Mouse (Mus musculus) kidney, embryonic 15.5 days (tissue): Measurements from ENCODE around the gene Taf9b. TPM values are rescaled to one million over a fixed set of nuclear protein-coding genes. Genes with fewer than 3 reads are reported as not detected.

Experiments used
- ATAC-seq: fragments of 200-750 bp; cut with Nextera tagmentation; replicated peaks from 2 replicates; pipeline ENCODE4 v1.8.0; 2017; ENCODE audit warnings: moderate TSS enrichment; ENCODE audit not compliant: low FRiP score
- H3K27ac ChIP-seq: fragments of 300-500 bp; sonication (generic); 2 replicates; pipeline ENCODE4 v1.5.1; 2015; ENCODE audit warnings: mild to moderate bottlenecking, inconsistent platforms
- H3K27me3 ChIP-seq: fragments of 300-500 bp; sonication (generic); 2 replicates; pipeline ENCODE4 v1.6.1; 2015; ENCODE audit warnings: inconsistent platforms
- H3K36me3 ChIP-seq: fragments of 300-500 bp; sonication (generic); 2 replicates; pipeline ENCODE4 v1.6.1; 2015; ENCODE audit warnings: inconsistent platforms
- H3K4me1 ChIP-seq: fragments of 300-500 bp; sonication (generic); 2 replicates; pipeline ENCODE4 v1.6.1; 2015; ENCODE audit warnings: inconsistent platforms
- H3K4me2 ChIP-seq: fragments of 300-500 bp; sonication (generic); 2 replicates; pipeline ENCODE4 v1.6.1; 2015; ENCODE audit warnings: moderate library complexity, mild to moderate bottlenecking, inconsistent platforms
- H3K4me3 ChIP-seq: fragments of 300-500 bp; sonication (generic); replicated peaks from 2 replicates; pipeline ENCODE4 v1.5.1; 2015; ENCODE audit warnings: mild to moderate bottlenecking, inconsistent platforms
- H3K9ac ChIP-seq: fragments of 300-500 bp; sonication (generic); 2 replicates; pipeline ENCODE4 v1.6.1; 2015; ENCODE audit warnings: mild to moderate bottlenecking, inconsistent platforms
- H3K9me3 ChIP-seq: fragments of 300-500 bp; sonication (generic); replicated peaks from 2 replicates; pipeline ENCODE4 v1.6.1; 2016; ENCODE audit warnings: inconsistent platforms
- WGBS: fragments of 180-500 bp; shearing (Covaris S2); methylation state at CpG from one replicate; pipeline ENCODE4 v1.1.7; 2015; ENCODE audit warnings: mixed read lengths; 5-methylcytosine and 5-hydroxymethylcytosine counted together
- polyA plus RNA-seq: library from polyadenylated mRNA; unstranded; fragments of >200 nt; fragmentation: Nextera tagmentation; extraction: Ambion mirVana; gene quantifications from 2 replicates; pipeline ENCODE4 v1.2.1, GENCODE M21; 2015

Gene Taf9b
- polyA plus RNA-seq, 1 experiment from 2014 or later: 10.6 TPM

DNA sequence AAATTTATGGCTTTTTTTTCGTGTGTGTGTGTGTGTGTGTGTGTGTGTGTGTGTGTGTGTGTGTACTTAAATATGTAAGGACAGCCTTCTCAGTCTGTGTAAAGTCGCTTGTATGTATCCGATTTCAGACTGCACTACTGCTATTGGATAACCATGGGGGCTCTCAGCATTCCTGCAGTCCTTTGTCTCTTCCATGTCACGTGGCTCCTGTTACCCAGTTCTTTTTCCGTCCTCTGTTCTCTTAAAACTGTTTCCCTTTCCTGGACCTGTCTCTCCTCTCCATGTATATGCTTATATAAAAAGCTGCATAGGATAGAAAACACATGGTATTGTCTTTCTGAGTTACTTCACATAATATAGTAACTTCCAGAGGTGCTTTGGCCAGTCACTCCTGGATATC lies 35.3 kb downstream of the Taf9b start:
- H3K36me3 ChIP-seq: no peaks in the 10 kb centered on the region
- no peaks in the 10 kb centered on the region for H3K9me3 ChIP-seq
- peak overlapping the region; percentile 47; the same call in 1 of the 2 replicates for H3K4me2 ChIP-seq
- WGBS: 12% methylated on average over 5 of the region's 5 CpGs
- peaks cover 20% of the 10 kb centered on the region; the same call in 1 of the 2 replicates for H3K4me1 ChIP-seq
- H3K4me3 ChIP-seq: no peak overlapping the region
- H3K27ac ChIP-seq: peak overlapping the region; percentile 93
- no peak overlapping the region for H3K9ac ChIP-seq
- ATAC-seq: peak; percentile 34
- H3K27me3 ChIP-seq: peaks cover 5% of the 10 kb centered on the region; the same call in 1 of the 2 replicates

DNA sequence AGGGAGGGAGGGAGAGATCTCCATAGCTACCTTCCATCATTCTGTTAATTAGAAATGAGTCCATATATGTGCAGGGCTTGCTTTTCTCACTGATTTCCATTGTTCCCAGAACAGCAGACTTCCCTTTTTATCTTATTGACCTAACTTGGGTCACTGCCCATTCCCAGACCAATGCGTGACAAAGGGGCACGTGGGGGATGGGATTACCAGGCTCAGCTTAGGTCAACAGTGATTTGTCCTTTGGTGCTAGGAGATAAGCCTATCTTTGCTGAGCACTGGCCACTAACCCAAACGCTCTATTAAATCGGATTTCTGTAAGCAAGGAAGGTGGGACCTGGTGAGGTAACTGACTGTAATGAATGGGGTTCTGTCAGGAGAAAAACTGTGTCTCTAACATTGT lies 36.7 kb downstream of the Taf9b start:
- WGBS: 44% methylated on average over 4 of the region's 4 CpGs
- peaks cover 5% of the 10 kb centered on the region; the same call in 1 of the 2 replicates for H3K27me3 ChIP-seq
- no peak for ATAC-seq

DNA sequence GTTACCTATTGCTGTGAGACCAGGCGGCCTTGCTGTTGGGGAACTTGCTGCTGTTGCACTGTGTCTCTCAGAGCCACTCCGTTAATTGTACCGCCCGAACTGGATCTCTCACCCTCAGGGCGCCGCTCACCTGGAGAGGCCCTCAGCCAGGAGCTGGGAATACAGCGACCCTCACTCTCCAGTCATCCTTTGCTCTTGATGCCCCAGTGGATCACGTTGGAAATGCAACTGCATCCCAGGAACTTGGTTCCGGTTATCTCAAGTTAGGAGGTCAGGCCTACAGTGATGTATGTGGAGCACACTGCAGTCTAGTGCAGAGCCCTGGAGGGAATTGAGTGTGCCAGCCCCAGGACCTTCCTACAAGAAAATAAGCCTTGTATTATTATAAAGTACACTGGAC lies 44.6 kb downstream of the Taf9b start:
- no peak overlapping the region for H3K4me3 ChIP-seq
- H3K4me2 ChIP-seq: no peak overlapping the region
- no peaks in the 10 kb centered on the region for H3K27me3 ChIP-seq
- H3K36me3 ChIP-seq: no peaks in the 10 kb centered on the region
- 69% methylated on average over 9 of the region's 9 CpGs for WGBS
- H3K9ac ChIP-seq: no peak overlapping the region
- ATAC-seq: no peak
- H3K27ac ChIP-seq: no peak overlapping the region
- H3K9me3 ChIP-seq: no peaks in the 10 kb centered on the region
- H3K4me1 ChIP-seq: no peaks in the 10 kb centered on the region

More for the DNA sequence above, 36.7 kb downstream of the Taf9b start:
- Histone ChIP-seq H3K9me3 (no peaks in the 10 kb centered on the region), H3K9ac (no peak overlapping the region), H3K27ac (no peak overlapping the region), H3K4me2 (no peak overlapping the region), H3K4me1 (peaks cover 14% of the 10 kb centered on the region; the same call in 1 of the 2 replicates), H3K4me3 (no peak overlapping the region), H3K36me3 (no peaks in the 10 kb centered on the region)

DNA sequence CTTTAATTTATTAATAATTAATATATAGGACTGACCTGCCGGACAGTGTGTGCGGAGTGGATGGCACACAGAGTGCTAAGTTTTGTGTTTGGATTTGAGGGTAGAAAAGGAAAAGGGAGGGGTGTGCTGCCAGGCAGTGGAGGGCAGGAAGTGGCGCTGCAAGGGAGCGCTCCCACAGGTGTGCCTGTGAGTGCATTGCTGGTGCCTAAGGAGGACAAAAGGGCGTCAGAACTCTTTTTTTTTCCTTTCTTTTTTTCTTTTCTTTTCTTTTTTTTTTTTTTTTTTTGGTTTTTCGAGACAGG lies 49.2 kb downstream of the Taf9b start:
- H3K9ac ChIP-seq: 0 out of 2 replicates have a peak overlapping the region, but pooled peaks have one; percentile 7
- peak; percentile 67; the same call in 1 of the 2 replicates for ATAC-seq
- 52% methylated on average over 5 of the region's 6 CpGs for WGBS

DNA sequence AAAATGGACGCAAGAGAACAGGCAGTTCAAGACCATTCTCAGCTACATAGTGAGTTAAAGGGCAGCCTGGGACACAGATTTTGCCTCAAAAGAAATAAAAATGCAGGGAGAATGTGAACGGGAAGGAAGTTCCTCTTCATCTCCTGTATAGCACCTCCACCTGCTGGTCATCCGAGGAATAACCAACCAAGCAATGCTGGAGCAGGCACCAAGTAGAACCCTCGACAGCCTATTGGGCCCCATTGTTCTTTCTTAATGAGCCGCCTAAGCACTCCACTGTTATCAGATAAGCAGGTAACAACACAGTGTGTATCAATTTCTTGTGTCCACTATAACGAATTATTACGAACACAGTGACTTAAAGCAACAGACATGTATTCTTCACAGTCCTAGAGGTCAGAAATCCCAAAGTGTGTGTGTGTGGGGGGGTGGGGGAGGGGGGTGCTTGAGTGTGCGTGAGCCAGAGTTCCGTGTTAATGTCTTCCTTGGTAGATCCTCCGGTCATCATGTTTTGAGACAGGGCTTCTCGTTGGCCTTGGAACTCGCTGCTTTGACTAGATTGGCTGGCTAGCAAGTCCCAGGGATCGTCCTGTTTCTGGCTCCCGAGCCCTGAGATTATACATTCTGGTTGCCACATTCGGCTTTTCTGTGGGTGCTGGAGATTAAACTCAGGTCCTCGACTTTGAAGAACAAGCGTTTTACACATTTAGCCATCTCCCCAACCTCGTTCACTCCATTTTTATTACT lies 49.7 kb downstream of the Taf9b start:
- WGBS: 25% methylated on average over 18 of the region's 18 CpGs
- Histone ChIP-seq H3K4me1 (no peaks in the 10 kb centered on the region), H3K9ac (peak overlapping the region; percentile 7; the same call in 1 of the 2 replicates), H3K27ac (0 out of 2 replicates have a peak overlapping the region, but pooled peaks have one; percentile 56), H3K4me2 (peak overlapping the region; percentile 55), H3K9me3 (no peaks in the 10 kb centered on the region), H3K27me3 (no peaks in the 10 kb centered on the region), H3K36me3 (no peaks in the 10 kb centered on the region), H3K4me3 (peak overlapping the region; percentile 31)
- ATAC-seq: peak; percentile 86

More for the DNA sequence above, 49.2 kb downstream of the Taf9b start:
- Histone ChIP-seq H3K36me3 (no peaks in the 10 kb centered on the region), H3K9me3 (no peaks in the 10 kb centered on the region), H3K4me2 (peak overlapping the region; percentile 55), H3K27ac (0 out of 2 replicates have a peak overlapping the region, but pooled peaks have one; percentile 56), H3K4me3 (peak overlapping the region; percentile 31), H3K27me3 (no peaks in the 10 kb centered on the region), H3K4me1 (no peaks in the 10 kb centered on the region)

DNA sequence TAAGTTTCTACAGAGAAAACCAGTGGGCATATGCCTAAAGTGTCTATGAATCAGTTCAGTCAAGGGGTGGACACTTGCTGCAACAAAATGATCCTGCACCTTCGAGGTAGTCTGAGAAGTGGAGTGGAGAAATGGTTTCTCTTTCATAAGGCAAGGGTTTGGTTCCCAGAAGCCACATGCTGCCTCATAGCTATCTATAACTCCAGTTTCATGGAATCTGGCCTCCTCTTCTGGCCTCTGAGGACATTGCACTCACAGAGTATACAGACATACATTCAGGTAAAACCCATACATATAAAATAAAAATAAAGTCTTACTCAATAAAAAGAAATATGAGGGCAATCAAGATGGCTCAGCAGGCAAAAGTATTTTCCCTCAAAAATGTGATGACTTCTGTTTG lies 55.9 kb downstream of the Taf9b start:
- Histone ChIP-seq H3K4me2 (no peak overlapping the region), H3K27ac (no peak overlapping the region), H3K4me1 (no peaks in the 10 kb centered on the region), H3K4me3 (no peak overlapping the region), H3K9me3 (no peaks in the 10 kb centered on the region), H3K36me3 (no peaks in the 10 kb centered on the region), H3K9ac (no peak overlapping the region), H3K27me3 (0 out of 2 replicates have a peak, but pooled peaks cover 1% of the 10 kb centered on the region)
- no peak for ATAC-seq
- WGBS: 83% methylated on average over 1 of the region's 1 CpGs

DNA sequence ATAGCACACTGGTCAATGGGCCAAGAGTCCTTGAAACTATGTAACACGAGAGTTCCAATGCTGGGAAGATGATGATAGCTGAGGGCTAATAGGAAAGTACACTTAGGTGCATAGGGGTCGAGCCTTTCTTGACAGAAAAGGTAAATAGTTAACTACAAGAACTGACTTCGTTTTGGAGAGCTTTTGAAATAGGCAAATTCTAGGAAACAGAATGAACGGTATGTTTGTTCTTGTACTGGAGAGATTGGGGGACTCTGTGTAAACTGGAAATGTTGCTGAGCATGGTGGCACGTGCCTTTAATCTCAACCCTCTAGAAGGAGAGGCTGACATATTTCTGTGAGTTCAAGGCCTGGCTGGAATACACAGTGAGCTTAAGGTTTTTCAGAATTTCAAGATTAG lies 56.4 kb downstream of the Taf9b start:
- Histone ChIP-seq H3K27me3 (0 out of 2 replicates have a peak, but pooled peaks cover 2% of the 10 kb centered on the region), H3K4me2 (no peak overlapping the region), H3K4me3 (no peak overlapping the region), H3K9me3 (no peaks in the 10 kb centered on the region), H3K9ac (no peak overlapping the region), H3K4me1 (no peaks in the 10 kb centered on the region), H3K36me3 (no peaks in the 10 kb centered on the region), H3K27ac (no peak overlapping the region)
- WGBS: 63% methylated on average over 5 of the region's 5 CpGs
- ATAC-seq: no peak

DNA sequence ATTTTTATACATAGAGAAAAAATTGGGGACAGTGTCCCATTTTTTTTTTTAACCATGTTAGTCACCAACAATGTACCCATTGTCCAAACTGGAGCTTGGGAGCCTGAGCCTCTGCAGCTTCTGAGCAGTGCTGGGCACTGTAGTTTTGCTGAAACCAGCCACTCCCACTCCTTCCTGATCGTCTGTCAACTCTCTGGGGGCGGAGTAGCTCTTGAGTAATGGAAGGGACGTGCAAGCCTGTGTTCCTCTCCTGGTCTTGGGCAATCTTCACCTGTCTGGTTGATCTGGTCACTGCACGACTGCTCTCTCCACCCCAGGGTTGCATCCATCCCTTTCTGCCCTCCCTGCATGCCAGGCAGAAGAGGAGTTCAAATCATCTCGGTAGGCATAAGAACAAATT lies 57.0 kb downstream of the Taf9b start:
- H3K9ac ChIP-seq: no peak overlapping the region
- H3K36me3 ChIP-seq: no peaks in the 10 kb centered on the region
- no peaks in the 10 kb centered on the region for H3K4me1 ChIP-seq
- 57% methylated on average over 5 of the region's 5 CpGs for WGBS
- no peak overlapping the region for H3K27ac ChIP-seq
- H3K4me3 ChIP-seq: no peak overlapping the region
- H3K27me3 ChIP-seq: peaks cover 2% of the 10 kb centered on the region; the same call in 1 of the 2 replicates
- no peak for ATAC-seq
- no peaks in the 10 kb centered on the region for H3K9me3 ChIP-seq
- H3K4me2 ChIP-seq: no peak overlapping the region

Other genes starting within 250 kb of the Taf9b start
- gene Magt1, start 209.3 kb downstream of the Taf9b start, polyA plus RNA-seq: 69.7 and 69.9 TPM in 2 replicates
- 459 and 491 TPM in 2 replicates for gene Cox7b, start 205.5 kb downstream of the Taf9b start, polyA plus RNA-seq
- gene Atp7a, start 193.9 kb downstream of the Taf9b start, polyA plus RNA-seq: 28.2 and 29.3 TPM in 2 replicates
- gene Tlr13, start 78.0 kb downstream of the Taf9b start, polyA plus RNA-seq: 0.48 and 0.70 TPM in 2 replicates
- gene Pgk1, start 34.1 kb downstream of the Taf9b start, polyA plus RNA-seq: 363 and 376 TPM in 2 replicates
- gene Fnd3c2, start 34.2 kb upstream of the Taf9b start, polyA plus RNA-seq: not detected in 2 replicates